Mouse (Mus musculus) heart, adult 2 months (tissue): ENCODE data around the gene Dok3.
"Not testable (repeated sequence)": the region's sequence is repeated elsewhere in the genome, so short reads cannot be mapped to it uniquely, and the experiment has no call there.

Experiments used
- CTCF ChIP-seq: fragments of 200-600 bp; IDR thresholded peaks from 2 replicates; pipeline ENCODE4 v1.8.1; 2022; ENCODE audit warnings: antibody characterized with exemption, mild to moderate bottlenecking, moderate library complexity
- EP300 ChIP-seq: fragments of 200-500 bp; IDR thresholded peaks from 2 replicates; pipeline ENCODE4 v1.6.1; 2011; ENCODE audit warnings: low read depth, low read length, control low read depth; ENCODE audit not compliant: insufficient read depth

GRCm38 (mm10) chr13:55576872-55577271 lies 47.8 kb upstream of the Dok3 start:
- not testable (repeated sequence) for TF ChIP-seq EP300, CTCF
